Mouse (Mus musculus) heart, postnatal 0 days (tissue): ENCODE data around the gene Vrk1. TPM values are rescaled to one million over a fixed set of nuclear protein-coding genes. Genes with fewer than 3 reads are reported as not detected.

Experiments
- ATAC-seq: fragments of 200-750 bp; cut with Nextera tagmentation; 2 replicates; pipeline ENCODE4 v1.8.0; 2017; ENCODE audit warnings: low read depth, moderate number of reproducible peaks, moderate library complexity; ENCODE audit not compliant: insufficient read depth
- DNase-seq: peaks from one replicate; pipeline ENCODE4 v3.0.0-alpha.2; 2016; ENCODE audit warnings: low spot score
- H3K27ac ChIP-seq: fragments of 300-500 bp; sonication (generic); 2 replicates; pipeline ENCODE4 v1.5.1; 2014; ENCODE audit warnings: low read depth, mild to moderate bottlenecking
- H3K27me3 ChIP-seq: fragments of 300-500 bp; sonication (generic); 2 replicates; pipeline ENCODE4 v1.6.1; 2014; ENCODE audit warnings: low read length, mixed read lengths; ENCODE audit not compliant: control insufficient read depth, insufficient read depth
- H3K36me3 ChIP-seq: fragments of 300-500 bp; sonication (generic); replicated peaks from 2 replicates; pipeline ENCODE4 v1.6.1; 2014; ENCODE audit warnings: low read length, mixed read lengths; ENCODE audit not compliant: control insufficient read depth, insufficient read depth
- H3K4me1 ChIP-seq: fragments of 300-500 bp; sonication (generic); 2 replicates; pipeline ENCODE4 v1.6.1; 2014; ENCODE audit warnings: antibody characterized with exemption; ENCODE audit not compliant: control insufficient read depth, insufficient read depth
- H3K4me2 ChIP-seq: fragments of 300-500 bp; sonication (generic); 2 replicates; pipeline ENCODE4 v1.6.1; 2014; ENCODE audit warnings: low read depth, mild to moderate bottlenecking, low read length, moderate library complexity
- H3K4me3 ChIP-seq: fragments of 300-500 bp; sonication (generic); 2 replicates; pipeline ENCODE4 v1.5.1; 2014; ENCODE audit warnings: low read depth, low read length
- H3K9ac ChIP-seq: fragments of 300-500 bp; sonication (generic); replicated peaks from 2 replicates; pipeline ENCODE4 v1.6.1; 2014; ENCODE audit warnings: low read depth, low read length, mixed read lengths
- H3K9me3 ChIP-seq: fragments of 300-500 bp; sonication (generic); replicated peaks from 2 replicates; pipeline ENCODE4 v1.6.1; 2016; ENCODE audit warnings: low read length; ENCODE audit not compliant: control insufficient read depth
- CTCF ChIP-seq: IDR thresholded peaks from 2 replicates; pipeline ENCODE4 v1.5.1; 2016; ENCODE audit warnings: antibody characterized with exemption, control low read depth, low read depth
- EP300 ChIP-seq: IDR thresholded peaks from 2 replicates; pipeline ENCODE4 v1.6.1; 2016; ENCODE audit warnings: antibody characterized with exemption, low read depth
- WGBS: fragments of 180-500 bp; shearing (Covaris S2); extraction: QIAGEN DNeasy Blood & Tissue Kit; methylation state at CpG from one replicate; pipeline ENCODE4 v1.1.7; 2014; 5-methylcytosine and 5-hydroxymethylcytosine counted together
- polyA plus RNA-seq: library from polyadenylated mRNA; unstranded; fragments of >200 nt; fragmentation: Nextera tagmentation; extraction: Ambion mirVana; gene quantifications from 2 replicates; pipeline ENCODE4 v1.2.1, GENCODE M21; 2015
- total RNA-seq: library from RNA; depleted of rRNA; stranded (reverse); fragments of >200 nt; gene quantifications from 2 replicates; pipeline ENCODE4 v1.2.3, GENCODE M21; 2014; ENCODE audit warnings: low replicate concordance

The Vrk1 gene
- total and polyA plus RNA-seq, 2 experiments from 2014 or later: 8.0 to 26.0 TPM

- no peak overlapping the region for H3K4me2 ChIP-seq
- H3K4me1 ChIP-seq: no peaks in the 10 kb centered on the region
- ATAC-seq (no peak), DNase-seq (no peak)
- no peak overlapping the region for H3K4me3 ChIP-seq
- no peaks in the 10 kb centered on the region for H3K36me3 ChIP-seq
- H3K9me3 ChIP-seq: no peaks in the 10 kb centered on the region
- no peak overlapping the region for H3K9ac ChIP-seq
- no peaks in the 10 kb centered on the region for H3K27me3 ChIP-seq
- 73% methylated on average over 11 of the region's 11 CpGs for WGBS
- no peak overlapping the region for H3K27ac ChIP-seq
- TF ChIP-seq CTCF: no peak
- no peak for TF ChIP-seq EP300
These were observed 72.9 kb downstream of the Vrk1 start for GRCm38 (mm10) chr12:106082958-106083381.

DNA sequence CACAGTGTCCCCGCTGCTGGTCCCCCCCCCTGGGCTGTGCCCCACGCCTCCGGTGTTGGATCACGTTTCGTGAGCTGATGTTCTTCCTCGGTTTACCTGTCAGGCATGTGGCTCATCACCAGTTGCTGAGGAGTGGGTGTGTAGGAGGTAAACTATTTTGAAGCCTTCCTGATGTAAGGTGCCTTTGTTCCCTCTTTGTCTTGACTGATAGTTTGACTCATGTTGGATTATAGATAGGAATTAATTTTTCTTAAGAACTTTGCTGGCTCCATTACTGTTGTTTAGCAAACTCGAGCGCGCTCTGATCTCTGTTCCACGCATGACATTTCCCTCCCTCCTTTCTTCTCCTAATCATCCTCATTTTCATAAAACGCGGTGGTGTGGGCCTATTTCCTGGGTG lies 74.1 kb downstream of the Vrk1 start:
- Histone ChIP-seq H3K4me1 (no peaks in the 10 kb centered on the region), H3K9ac (no peak overlapping the region), H3K9me3 (no peaks in the 10 kb centered on the region), H3K4me3 (no peak overlapping the region), H3K27me3 (no peaks in the 10 kb centered on the region), H3K27ac (no peak overlapping the region), H3K4me2 (no peak overlapping the region), H3K36me3 (no peaks in the 10 kb centered on the region)
- ATAC-seq: no peak
- 81% methylated on average over 12 of the region's 12 CpGs for WGBS
- TF ChIP-seq EP300 (no peak), CTCF (no peak)
- DNase-seq: no peak

GRCm38 (mm10) chr12:106094827-106095226 lies 84.8 kb downstream of the Vrk1 start:
- no peak overlapping the region for H3K9ac ChIP-seq
- no peak for TF ChIP-seq EP300
- no peak for TF ChIP-seq CTCF
- H3K4me3 ChIP-seq: no peak overlapping the region
- H3K4me2 ChIP-seq: no peak overlapping the region
- H3K36me3 ChIP-seq: no peaks in the 10 kb centered on the region
- no peaks in the 10 kb centered on the region for H3K27me3 ChIP-seq
- 87% methylated on average over 9 of the region's 9 CpGs for WGBS
- H3K4me1 ChIP-seq: no peaks in the 10 kb centered on the region
- no peak overlapping the region for H3K27ac ChIP-seq
- no peak for DNase-seq
- H3K9me3 ChIP-seq: no peaks in the 10 kb centered on the region
- no peak for ATAC-seq

GRCm38 (mm10) chr12:106102003-106102402 lies 92.0 kb downstream of the Vrk1 start:
- Histone ChIP-seq H3K9ac (no peak overlapping the region), H3K4me2 (no peak overlapping the region), H3K9me3 (no peaks in the 10 kb centered on the region), H3K27ac (no peak overlapping the region), H3K36me3 (no peaks in the 10 kb centered on the region), H3K4me3 (no peak overlapping the region), H3K4me1 (no peaks in the 10 kb centered on the region), H3K27me3 (no peaks in the 10 kb centered on the region)
- ATAC-seq (no peak), DNase-seq (no peak)
- 94% methylated on average over 6 of the region's 6 CpGs for WGBS
- TF ChIP-seq EP300 (no peak), CTCF (no peak)

GRCm38 (mm10) chr12:106102726-106103643 lies 93.0 kb downstream of the Vrk1 start:
- 54% methylated on average over 16 of the region's 16 CpGs for WGBS
- H3K36me3 ChIP-seq: no peaks in the 10 kb centered on the region
- no peak for TF ChIP-seq CTCF
- no peak for TF ChIP-seq EP300
- H3K4me3 ChIP-seq: no peak overlapping the region
- DNase-seq (no peak), ATAC-seq (no peak; the same call in 1 of the 2 replicates)
- H3K27ac ChIP-seq: no peak overlapping the region
- no peaks in the 10 kb centered on the region for H3K4me1 ChIP-seq
- H3K9ac ChIP-seq: no peak overlapping the region
- no peaks in the 10 kb centered on the region for H3K27me3 ChIP-seq
- no peak overlapping the region for H3K4me2 ChIP-seq
- H3K9me3 ChIP-seq: no peaks in the 10 kb centered on the region
